Mouse (Mus musculus) erythroblast, embryonic 14.5 days (primary cell): ENCODE data around the gene Gm12166. TPM values are rescaled to one million over a fixed set of nuclear protein-coding genes. Genes with fewer than 3 reads are reported as not detected.
A peak's percentile ranks its signal among the peaks of the same experiment; 100 is the strongest.
"Not testable (repeated sequence)": the region's sequence is repeated elsewhere in the genome, so short reads cannot be mapped to it uniquely, and the experiment has no call there.

Source experiments
- H3K27me3 ChIP-seq: 2 replicates; pipeline ENCODE4 v1.6.1; 2012; ENCODE audit warnings: inconsistent platforms; ENCODE audit not compliant: control insufficient read depth
- H3K36me3 ChIP-seq: 2 replicates; pipeline ENCODE4 v1.6.1; 2012; ENCODE audit warnings: mild to moderate bottlenecking, inconsistent platforms; ENCODE audit not compliant: control insufficient read depth
- H3K4me1 ChIP-seq: 2 replicates; pipeline ENCODE4 v1.6.1; 2012; ENCODE audit warnings: inconsistent platforms; ENCODE audit not compliant: control insufficient read depth
- H3K4me3 ChIP-seq: replicated peaks from 2 replicates; pipeline ENCODE3; 2012; ENCODE audit warnings: moderate library complexity, mild to moderate bottlenecking, inconsistent platforms
- H3K9me3 ChIP-seq: 2 replicates; pipeline ENCODE4 v1.6.1; 2012; ENCODE audit warnings: low read length, inconsistent platforms, mixed read lengths; ENCODE audit not compliant: control insufficient read depth
- GATA1 ChIP-seq: IDR thresholded peaks from 2 replicates; pipeline ENCODE4 v1.6.1; 2012; ENCODE audit warnings: low read length, inconsistent platforms, mixed read lengths
- TAL1 ChIP-seq: IDR thresholded peaks from 3 replicates; pipeline ENCODE4 v1.6.1; 2012; ENCODE audit warnings: low read length, inconsistent platforms, mixed read lengths
- polyA plus RNA-seq: library from polyadenylated mRNA; stranded (reverse); fragments of >175 nt; gene quantifications from 2 replicates; pipeline ENCODE4 v1.2.3, GENCODE M21; 2012

The Gm12166 gene
- 0.06 and 0.12 TPM in 2 replicates for polyA plus RNA-seq

DNA sequence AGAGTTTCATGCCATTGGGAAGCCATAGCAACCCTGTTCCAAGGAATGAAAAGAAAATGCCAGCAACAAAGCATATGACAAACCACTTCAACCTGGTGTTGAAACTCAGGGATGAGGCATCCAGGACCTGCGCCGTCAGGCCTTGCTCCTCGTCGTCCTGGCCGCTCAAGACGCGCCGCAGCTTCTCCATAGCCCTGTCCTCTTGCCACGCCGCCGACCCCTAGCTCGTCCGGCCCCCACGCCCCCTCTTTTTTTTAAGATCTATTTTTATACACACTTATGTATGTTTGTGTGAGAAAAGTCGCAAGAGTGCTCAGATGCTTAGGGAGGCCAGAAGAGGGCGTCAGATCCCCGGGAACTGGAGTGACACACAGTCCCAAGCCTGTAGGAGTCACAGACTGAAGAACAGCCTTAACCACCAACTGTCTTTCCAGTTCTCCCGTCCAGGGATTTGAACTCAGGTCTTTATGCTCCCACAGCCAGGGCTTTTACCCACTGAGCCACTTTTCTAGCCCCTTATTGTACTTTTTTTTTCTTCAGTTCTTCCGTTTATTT, at the start of gene Gm12166:
Gene Gm12166 (minus strand): TSS at position 217 of the 555 bp plus-strand sequence.
- not testable (repeated sequence) for H3K9me3 ChIP-seq, H3K4me1 ChIP-seq, H3K4me3 ChIP-seq, H3K36me3 ChIP-seq
- H3K27me3 ChIP-seq: peaks cover 37% of the 10 kb centered on the region

DNA sequence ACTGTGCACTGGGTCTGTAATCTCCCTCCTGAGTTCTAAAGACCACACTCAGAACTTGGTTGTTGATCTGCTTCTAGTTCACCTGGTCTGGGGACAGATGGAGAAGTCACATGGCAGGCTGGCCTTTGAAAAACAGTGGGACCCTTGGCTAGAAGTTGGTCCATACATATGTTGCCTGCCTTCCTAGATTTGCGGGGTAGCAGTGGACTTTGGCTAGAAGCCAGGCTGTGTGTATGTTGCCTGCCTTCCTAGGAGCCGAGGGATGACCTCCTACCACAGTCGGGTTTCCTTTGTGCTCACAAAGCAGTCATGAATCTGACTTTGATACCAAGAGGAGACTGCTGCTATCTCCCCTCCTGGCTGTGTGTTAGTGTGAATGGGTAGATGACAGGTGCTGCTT, 44.9 kb upstream of the Gm12166 start:
- no peak overlapping the region for H3K4me3 ChIP-seq
- no peaks in the 10 kb centered on the region for H3K9me3 ChIP-seq
- H3K36me3 ChIP-seq: no peaks in the 10 kb centered on the region
- no peaks in the 10 kb centered on the region for H3K27me3 ChIP-seq
- peaks cover 3% of the 10 kb centered on the region for H3K4me1 ChIP-seq
- TF ChIP-seq TAL1 (no peak), GATA1 (no peak)

DNA sequence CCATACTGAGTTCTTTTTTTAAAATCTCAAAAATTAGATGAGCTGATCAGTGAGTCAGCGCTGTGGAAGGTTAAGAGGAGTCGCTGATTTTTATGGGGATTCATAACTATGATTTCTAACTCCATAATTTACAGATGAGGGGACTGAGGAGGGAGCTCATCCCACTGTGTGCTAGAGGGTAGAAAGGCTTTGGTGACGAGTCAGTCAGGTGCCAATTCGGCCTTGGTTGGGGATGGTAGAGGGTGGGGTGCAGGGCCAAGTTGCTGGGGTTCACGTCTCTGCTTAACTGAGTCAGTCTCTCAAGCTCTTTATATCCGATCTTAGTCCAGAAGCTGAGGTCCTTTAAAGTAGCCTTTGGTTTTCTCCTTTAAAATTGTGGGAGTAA, 44.1 kb upstream of the Gm12166 start:
- TF ChIP-seq GATA1: no peak
- TF ChIP-seq TAL1: no peak
- no peaks in the 10 kb centered on the region for H3K27me3 ChIP-seq
- no peaks in the 10 kb centered on the region for H3K36me3 ChIP-seq
- H3K4me3 ChIP-seq: no peak overlapping the region
- H3K4me1 ChIP-seq: peaks cover 11% of the 10 kb centered on the region
- no peaks in the 10 kb centered on the region for H3K9me3 ChIP-seq

DNA sequence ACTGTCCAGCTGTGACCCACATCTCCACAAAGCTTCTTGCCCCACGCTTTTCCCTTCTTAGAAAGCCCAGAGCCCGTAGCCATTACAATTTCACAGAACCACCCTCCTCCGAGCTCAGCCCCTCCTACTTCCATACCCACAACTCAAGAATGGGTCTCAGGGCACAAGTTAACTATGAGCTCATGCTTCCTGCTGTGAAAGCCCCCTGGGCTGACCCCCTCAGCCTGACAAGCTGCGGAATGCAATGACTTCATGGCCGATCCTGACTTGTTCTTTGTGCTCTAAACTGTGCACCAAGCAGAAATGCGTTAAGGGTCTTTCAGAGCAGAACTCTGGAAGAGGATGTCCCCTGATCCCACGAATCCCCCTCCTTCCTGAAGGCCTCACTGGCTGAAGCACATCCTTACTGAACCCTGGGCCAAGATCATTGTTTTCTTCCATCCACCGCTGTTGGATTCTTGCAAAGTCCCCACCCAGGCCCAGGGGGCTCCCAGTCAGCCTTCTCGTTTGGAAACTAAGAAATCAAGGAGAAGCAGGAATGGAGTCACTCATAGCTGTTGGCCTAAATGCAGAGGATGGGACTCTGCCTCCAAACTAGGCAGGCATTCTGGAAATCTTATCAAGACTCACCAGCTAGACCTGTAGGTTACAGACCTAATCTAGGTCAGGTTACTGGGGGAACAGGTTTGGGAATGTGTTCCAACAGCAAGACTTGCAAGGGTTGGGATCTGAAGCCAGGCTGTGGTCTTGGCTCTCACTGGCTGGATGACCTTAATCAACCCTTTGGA, 43.5 kb upstream of the Gm12166 start:
- no peak overlapping the region for H3K4me3 ChIP-seq

GRCm38 (mm10) chr11:46092121-46092520, 40.0 kb upstream of the Gm12166 start:
- Histone ChIP-seq H3K4me1 (peaks cover 40% of the 10 kb centered on the region), H3K27me3 (no peaks in the 10 kb centered on the region), H3K9me3 (peaks cover 5% of the 10 kb centered on the region; the same call in 1 of the 2 replicates), H3K4me3 (no peak overlapping the region), H3K36me3 (no peaks in the 10 kb centered on the region; the same call in 1 of the 2 replicates)
- TF ChIP-seq GATA1 (no peak), TAL1 (no peak)

More for the DNA sequence above, 43.5 kb upstream of the Gm12166 start:
- TF ChIP-seq GATA1 (no peak), TAL1 (no peak)
- no peaks in the 10 kb centered on the region; the same call in 1 of the 2 replicates for H3K36me3 ChIP-seq
- peaks cover 17% of the 10 kb centered on the region for H3K4me1 ChIP-seq
- H3K9me3 ChIP-seq: no peaks in the 10 kb centered on the region; the same call in 1 of the 2 replicates
- no peaks in the 10 kb centered on the region for H3K27me3 ChIP-seq

- peaks cover 46% of the 10 kb centered on the region for H3K4me1 ChIP-seq
- no peak for TF ChIP-seq TAL1
- no peak for TF ChIP-seq GATA1
These were observed 39.0 kb upstream of the Gm12166 start for GRCm38 (mm10) chr11:46090951-46091667.

GRCm38 (mm10) chr11:46090036-46090725, 38.1 kb upstream of the Gm12166 start:
- Histone ChIP-seq H3K27me3 (no peaks in the 10 kb centered on the region), H3K4me1 (peaks cover 52% of the 10 kb centered on the region), H3K36me3 (no peaks in the 10 kb centered on the region; the same call in 1 of the 2 replicates), H3K4me3 (no peak overlapping the region), H3K9me3 (peaks cover 5% of the 10 kb centered on the region; the same call in 1 of the 2 replicates)
- no peak for TF ChIP-seq TAL1

More at GRCm38 (mm10) chr11:46090951-46091667, 39.0 kb upstream of the Gm12166 start:
- peak overlapping the region; percentile 2 for H3K4me3 ChIP-seq
- no peaks in the 10 kb centered on the region for H3K27me3 ChIP-seq
- H3K36me3 ChIP-seq: no peaks in the 10 kb centered on the region; the same call in 1 of the 2 replicates
- peaks cover 5% of the 10 kb centered on the region; the same call in 1 of the 2 replicates for H3K9me3 ChIP-seq

- TF ChIP-seq GATA1: no peak
- no peak for TF ChIP-seq TAL1
These were observed 37.1 kb upstream of the Gm12166 start for GRCm38 (mm10) chr11:46089081-46089713.

More at GRCm38 (mm10) chr11:46089081-46089713, 37.1 kb upstream of the Gm12166 start:
- H3K27me3 ChIP-seq: no peaks in the 10 kb centered on the region
- no peak overlapping the region for H3K4me3 ChIP-seq
- peaks cover 5% of the 10 kb centered on the region; the same call in 1 of the 2 replicates for H3K9me3 ChIP-seq
- H3K4me1 ChIP-seq: peaks cover 59% of the 10 kb centered on the region
- H3K36me3 ChIP-seq: no peaks in the 10 kb centered on the region; the same call in 1 of the 2 replicates
